Mouse (Mus musculus): ENCODE measurements around the gene Cycs.
A peak's percentile ranks its signal among the peaks of the same experiment; 100 is the strongest.

Gene Cycs

DNA sequence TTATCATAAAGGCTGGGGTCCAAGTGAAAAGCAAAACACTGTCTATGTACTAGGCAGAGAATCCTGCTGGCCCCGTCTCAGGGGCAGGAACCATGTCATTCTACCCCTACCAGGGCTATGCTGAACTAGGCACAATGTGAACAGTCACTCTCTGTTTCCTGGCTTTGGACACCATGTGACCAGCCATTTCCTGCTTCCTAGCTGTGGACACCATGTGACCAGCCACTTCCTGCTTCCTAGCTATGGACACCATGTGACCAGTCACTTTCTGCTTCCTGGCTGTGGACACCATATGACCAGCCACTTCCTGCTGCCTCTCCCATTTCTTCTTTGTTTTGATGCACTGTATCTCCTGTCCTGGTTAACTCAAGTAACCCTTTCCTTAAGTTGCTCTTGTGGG lies 23.8 kb downstream of the Cycs start:
- DNase-seq, result no peak

GRCm38 (mm10) chr6:50539641-50540040 lies 26.7 kb downstream of the Cycs start:
- no peak for DNase-seq

- DNase-seq, result peak; percentile 88
These were observed 29.9 kb downstream of the Cycs start for GRCm38 (mm10) chr6:50536461-50536892.

DNA sequence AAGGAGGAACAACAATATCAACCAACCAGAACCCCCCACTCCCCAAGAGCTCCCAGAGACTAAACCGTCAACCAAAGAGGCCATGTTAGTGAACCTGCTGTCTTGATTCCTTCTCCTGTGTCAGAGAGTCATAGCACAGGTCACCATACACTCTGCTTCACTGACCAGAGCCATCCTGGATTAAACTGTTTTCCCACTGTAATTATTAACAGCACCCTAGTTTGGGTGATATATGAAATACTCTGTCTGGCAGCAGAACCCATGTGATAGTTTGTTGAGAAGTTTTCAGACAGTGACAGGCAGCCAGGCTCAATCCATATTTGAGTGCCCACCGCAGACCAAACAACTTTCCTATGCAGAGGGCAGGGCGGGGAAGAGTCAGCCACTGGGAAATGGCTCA lies 31.0 kb downstream of the Cycs start:
- DNase-seq, result no peak

GRCm38 (mm10) chr6:50531920-50532319 lies 34.4 kb downstream of the Cycs start:
- no peak for DNase-seq

GRCm38 (mm10) chr6:50531003-50531402 lies 35.3 kb downstream of the Cycs start:
- no peak for DNase-seq

DNA sequence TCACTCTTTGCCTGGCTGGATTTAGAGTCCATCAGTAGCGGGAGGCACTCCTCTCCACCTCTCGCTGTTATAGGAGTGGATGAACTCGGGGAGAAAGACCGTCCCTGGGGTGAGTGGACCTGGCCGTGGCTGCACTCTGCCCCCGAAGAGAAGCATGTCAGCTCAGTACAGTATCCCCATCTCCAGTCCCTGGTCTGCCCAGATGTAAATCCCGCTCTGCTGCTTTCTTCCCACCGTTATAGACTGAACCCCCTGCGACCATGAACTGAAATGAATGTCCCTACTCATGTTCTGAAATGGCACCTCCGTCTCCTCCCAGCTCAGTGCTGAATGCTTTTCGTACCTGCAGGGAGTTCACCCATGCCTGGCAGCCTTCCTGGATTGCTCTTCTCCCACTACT lies 37.1 kb downstream of the Cycs start:
- DNase-seq, result no peak

- DNase-seq, result no peak
These were observed 38.9 kb downstream of the Cycs start for GRCm38 (mm10) chr6:50527416-50527815.

DNA sequence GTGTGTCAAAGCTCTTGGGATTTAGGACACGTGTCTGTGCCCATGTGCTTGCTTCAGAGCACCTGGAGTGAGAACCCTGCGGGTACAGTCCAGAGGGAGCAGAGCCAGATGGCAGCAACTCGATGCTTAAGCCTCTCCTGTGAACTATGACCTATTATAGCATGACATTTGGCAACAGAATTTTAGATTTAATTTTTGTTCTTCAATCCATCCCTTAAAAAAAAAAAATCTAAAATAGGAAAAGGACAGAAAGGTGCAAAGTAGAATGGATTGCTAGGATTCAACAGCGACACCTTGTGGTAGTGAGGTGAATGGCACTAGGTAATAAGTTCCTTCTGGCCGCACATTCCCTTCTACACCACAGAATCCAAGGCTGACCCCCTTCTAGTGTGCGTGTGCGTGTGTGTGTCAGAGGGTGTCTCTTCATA lies 39.7 kb downstream of the Cycs start:
- peak; percentile 86 for DNase-seq

DNA sequence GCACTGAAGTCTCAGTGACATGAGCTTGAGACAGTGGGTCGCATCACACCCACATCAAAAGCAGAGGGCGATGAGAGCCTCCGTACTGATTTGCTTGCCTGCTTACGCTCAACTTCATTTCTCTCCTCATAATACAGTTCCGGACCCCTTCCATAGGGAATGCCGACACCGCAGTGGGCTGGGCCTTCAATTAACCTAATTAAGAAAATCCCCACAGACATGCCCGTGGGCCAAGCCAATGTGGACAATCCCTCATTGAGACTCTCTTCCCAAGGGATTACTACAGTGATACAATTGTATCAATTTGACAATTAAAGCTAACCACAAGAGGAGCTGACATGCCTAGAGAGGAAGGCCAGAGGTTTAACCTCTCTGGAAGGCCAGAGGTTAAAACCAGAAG lies 40.5 kb downstream of the Cycs start:
- DNase-seq, result no peak

GRCm38 (mm10) chr6:50524261-50524896 lies 42.0 kb downstream of the Cycs start:
- DNase-seq, result no peak

GRCm38 (mm10) chr6:50522772-50523171 lies 43.6 kb downstream of the Cycs start:
- DNase-seq, result no peak

DNA sequence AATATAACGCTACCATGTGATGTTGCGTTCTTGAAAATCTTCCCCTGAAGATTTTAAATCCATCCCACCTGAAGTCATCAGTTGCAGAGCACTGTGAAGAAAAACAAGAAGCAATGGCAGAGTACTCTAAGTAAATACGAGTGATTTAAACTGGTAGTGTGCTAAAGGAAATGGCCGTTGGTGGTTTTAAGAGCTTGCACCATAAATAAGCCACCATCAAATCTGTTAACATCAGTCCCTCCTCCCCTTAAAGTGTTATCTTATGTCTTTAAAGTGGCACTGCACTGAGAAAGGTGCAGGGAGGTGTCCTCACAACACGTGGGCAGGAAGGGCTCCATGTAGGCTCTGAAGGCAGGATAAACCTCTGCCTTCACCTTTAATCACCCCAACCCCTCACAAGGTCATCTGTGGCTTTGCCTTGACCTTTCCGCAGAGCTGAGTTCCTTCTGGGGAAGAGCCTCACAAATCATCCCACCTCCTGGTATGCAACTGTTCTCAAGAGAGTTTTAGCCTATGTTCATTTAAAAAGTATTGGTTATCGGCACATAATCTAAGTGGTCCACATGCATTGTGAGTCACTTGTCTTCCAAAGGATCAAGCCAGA lies 44.7 kb downstream of the Cycs start:
- no peak for DNase-seq

GRCm38 (mm10) chr6:50520139-50520538 lies 46.2 kb downstream of the Cycs start:
- DNase-seq, result no peak

- no peak for DNase-seq
These were observed 48.0 kb downstream of the Cycs start for GRCm38 (mm10) chr6:50518371-50518770.

Measured in kidney, postnatal 10 days (tissue).